Mouse (Mus musculus): ENCODE data around the gene E330017A01Rik. TPM values are rescaled to one million over a fixed set of nuclear protein-coding genes. Genes with fewer than 3 reads are reported as not detected.
"Not testable (repeated sequence)": the region's sequence is repeated elsewhere in the genome, so short reads cannot be mapped to it uniquely, and the experiment has no call there.

Gene E330017A01Rik
- total RNA-seq (2021): not detected
- long read RNA-seq, experiment 1: 0 reads
- long read RNA-seq, experiment 2: 0 reads

DNA sequence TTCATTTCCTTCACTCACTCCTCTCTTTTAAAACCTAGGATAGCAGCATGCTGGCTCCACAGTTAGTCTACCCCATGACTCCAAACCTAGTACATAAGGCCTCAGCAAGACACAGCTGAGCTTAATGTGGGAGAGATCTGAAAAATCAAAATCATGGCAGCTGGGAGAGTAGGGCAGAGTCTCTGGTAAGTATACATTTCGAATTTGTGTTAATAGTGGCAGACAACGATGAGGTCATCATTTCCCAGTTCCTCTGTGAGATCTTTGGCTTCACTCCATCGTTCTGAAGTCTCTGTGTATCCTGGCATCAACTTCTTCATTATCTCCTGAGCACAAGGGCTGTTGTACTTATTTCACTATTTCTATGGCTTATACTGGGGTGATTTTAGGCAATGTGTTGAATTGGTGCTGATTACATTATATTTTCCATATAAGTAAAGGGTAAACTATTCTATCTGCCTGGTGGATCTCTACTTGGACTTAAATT lies at the start of gene E330017A01Rik:
E330017A01Rik (minus strand) TSS at position 51 of the 487 bp plus-strand sequence.
- DNase-seq: no peak
- intact Hi-C loops (cut with DNase I): no loop called here

DNA sequence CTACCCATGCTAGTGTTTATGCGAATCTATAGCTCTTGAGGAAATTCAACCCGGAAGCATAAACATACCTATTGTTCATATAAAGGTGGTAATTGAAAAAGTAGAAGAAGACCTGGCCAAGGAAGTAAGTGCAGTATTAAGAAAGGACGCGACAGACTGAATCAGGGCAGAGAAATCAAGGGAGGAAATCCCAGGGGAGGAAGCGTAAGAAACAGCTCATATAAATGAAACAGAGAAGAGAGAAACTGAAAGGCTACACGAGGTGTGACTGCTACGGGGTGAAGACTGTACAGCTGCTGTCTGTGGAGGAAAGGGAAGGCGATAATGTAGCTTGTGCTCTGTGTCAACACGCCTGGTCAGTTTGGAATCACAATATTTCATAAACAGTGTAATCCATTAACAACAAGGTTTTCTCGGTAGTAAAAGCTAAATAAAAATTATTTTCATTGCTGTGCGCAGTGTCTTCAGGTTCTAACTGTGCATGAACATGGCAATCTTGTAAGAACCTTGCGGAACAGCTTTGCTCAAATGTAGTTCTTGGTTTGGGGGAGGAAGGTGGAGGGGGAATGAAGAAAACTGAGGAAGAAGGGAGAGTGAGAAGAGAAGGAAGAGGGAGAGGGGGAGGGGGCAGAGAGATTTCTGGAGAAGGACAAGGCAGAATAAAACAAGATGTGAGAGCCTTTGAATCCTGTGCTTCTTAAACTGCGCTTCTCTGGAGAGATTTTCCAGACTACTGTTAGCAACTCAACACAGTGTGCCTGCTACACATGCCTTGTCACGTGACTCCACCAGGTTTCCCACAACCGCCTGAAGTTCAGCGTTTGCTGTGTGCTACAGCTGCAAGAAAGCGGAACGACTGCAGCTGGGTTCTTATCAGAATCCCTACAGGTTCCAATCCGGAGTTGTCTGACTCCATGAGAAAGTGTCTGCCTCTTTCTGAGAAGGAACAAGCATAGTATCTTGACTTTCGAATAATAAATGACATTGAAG lies 47.3 kb upstream of the E330017A01Rik start:
- peak; percentile 10 to 21 for DNase-seq
- intact Hi-C loops (cut with DNase I): no loop called here

DNA sequence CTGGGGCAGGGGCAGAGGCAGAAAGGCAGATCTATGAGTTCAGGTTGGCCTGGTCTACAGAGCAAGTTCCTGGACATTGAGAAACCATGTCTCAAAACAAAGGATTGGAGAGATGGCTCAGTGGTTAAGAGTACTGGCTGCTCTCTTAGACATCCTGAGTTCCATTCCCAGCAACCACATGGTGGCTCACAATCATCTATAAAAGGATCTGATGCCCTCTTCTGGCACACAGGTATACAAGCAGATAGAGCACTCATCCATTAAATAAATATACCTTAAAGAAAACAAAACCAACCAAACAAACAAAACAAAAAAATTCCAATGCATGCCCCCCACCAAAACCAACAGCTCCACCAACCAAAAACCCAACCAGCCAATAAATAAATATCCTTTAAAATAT lies 46.0 kb upstream of the E330017A01Rik start:
- intact Hi-C loops (cut with DNase I): loop anchor here (5.0 kb wide), 1 partner anchor 68 kb away; no protein-coding TSS in a partner anchor

DNA sequence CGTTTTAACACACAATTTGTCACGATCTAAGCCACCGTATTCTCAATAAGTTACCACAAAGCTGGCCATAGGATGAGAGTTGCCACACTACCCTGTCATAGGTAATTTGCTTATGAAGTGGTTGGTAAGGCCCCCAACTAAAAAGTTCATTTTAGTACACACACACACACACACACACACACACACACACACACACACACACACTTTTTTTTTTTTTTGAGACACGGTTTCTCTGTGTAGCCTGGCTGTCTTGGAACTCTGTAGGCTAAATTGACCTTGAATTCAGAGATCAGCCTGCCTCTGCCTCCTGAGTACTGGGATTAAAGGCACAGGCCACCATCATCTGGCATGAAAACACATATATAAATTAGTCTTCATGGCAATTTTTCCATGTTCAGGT lies 45.4 kb upstream of the E330017A01Rik start:
- DNase-seq: no peak
- intact Hi-C loops (cut with DNase I): loop anchor here (5.0 kb wide), 1 partner anchor 68 kb away; no protein-coding TSS in a partner anchor

More for the DNA sequence above, 46.0 kb upstream of the E330017A01Rik start:
- no peak for DNase-seq

DNA sequence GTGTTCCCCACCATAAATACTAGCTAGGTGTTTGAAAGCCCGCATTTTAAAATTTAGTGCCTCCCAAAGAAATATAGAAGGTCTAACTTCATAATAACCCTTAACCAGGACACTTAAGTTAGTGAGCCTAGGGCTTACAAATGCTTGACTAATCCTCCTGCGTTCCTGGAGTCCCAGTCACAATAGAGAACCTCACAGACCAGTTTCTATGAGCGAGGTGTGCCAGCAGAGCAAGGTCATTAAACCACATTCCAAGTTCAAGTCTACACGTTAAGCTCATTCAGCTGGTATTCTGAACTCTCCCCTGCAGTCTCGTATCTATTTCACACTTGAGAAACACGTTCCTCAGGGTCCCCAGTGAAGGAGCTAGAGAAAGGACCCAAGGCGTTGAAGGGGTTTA lies 44.3 kb upstream of the E330017A01Rik start:
- DNase-seq: no peak
- intact Hi-C loops (cut with DNase I): loop anchor here (5.0 kb wide), 1 partner anchor 69 kb away; no protein-coding TSS in a partner anchor

DNA sequence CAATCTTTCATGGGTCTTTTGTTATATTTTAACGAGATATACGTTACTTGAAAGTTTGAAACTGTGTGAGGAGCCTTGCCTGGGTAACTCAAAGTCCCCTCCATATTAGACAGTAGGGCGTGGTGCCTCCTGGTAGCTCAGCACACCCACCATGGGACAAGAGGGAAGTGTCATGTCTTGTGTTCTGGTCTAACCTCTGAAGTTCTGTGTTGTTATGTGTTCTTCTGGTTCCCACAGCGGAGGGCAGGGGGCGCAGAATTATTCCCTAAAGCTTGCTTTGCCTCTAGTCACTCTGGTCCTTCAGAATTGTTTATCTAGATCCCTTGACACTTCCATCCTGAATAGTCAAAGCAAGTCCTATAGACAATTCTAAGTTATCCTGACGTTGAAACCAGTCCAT lies 43.5 kb upstream of the E330017A01Rik start:
- intact Hi-C loops (cut with DNase I): loop anchor here (5.0 kb wide), 1 partner anchor 70 kb away; no protein-coding TSS in a partner anchor
- DNase-seq: no peak

DNA sequence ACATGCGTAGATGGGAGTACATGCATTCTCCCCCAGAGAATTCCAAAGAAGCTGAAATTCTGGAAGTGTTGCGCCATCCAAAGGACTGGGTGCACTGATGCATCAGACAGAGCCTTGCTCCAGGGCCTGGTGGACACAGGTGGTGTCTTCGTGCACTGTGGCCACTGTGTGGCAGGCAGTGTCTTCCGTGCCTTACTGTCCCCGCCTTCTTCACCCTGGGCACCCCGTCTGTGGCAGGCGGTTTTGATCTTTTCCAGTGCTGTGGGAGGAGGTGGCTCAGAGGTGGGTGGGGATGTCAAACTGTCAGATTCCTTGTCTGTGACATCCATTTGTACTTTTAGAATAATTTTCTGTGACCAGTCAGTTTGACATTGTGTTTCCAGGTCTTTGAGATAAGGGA lies 40.1 kb upstream of the E330017A01Rik start:
- intact Hi-C loops (cut with DNase I): no loop called here
- no peak for DNase-seq

DNA sequence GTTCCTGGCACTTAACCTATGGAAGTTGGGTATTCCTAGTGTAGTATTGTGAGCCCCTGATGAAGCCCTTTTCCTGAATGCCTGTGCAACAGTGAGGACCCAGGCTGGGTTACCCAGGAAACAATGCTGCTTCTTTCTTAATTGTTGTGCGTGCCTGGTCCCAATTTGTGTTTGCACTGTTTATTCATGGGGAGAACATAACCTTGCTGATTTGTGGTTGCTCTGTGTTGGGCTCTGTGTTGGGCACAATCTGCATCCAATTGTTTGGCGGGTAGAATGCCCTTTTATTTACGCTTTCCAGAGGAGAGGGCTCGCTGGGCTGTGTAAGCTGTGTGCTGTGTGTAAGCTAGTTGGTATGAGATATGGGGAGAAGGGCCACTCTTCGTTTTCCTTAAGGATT lies 39.0 kb upstream of the E330017A01Rik start:
- no peak for DNase-seq
- intact Hi-C loops (cut with DNase I): no loop called here

DNA sequence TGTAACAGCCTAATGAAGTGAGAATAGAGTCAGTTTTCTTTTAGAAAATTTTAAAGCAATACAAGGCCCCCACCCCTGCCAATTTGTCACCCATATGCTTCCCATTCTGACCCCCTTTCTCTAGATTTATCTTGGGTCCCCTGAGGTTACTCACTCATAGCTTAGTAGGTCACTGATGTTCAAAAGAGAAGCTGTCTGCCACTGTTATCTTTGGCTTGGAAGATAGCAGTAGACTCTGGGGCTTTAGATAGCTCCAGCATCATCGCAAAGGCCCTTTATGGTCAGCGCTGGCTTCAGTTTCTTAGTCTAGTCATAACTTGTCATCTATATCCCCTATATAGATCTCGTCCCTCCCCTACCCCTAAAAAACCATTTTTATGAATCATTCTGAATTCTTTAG lies 38.1 kb upstream of the E330017A01Rik start:
- no peak for DNase-seq
- intact Hi-C loops (cut with DNase I): no loop called here

DNA sequence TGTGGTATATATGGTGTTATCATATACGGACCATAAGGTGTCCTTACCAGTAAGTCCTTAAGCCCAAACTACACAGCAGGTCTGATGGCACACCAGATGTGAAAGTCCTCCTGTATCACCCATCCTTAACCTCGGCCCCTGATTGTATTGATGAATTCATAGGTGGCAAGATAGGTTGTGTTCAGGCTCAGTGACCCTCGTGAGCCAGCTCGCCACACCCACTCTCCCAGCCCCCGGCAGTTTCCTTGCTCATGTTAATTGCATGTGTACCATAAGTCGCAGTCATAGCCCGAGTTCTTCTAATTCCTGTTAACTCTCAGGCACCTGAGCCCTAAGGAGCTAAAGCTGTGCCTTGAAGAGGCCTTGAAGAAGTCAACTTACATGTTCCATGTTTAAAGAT lies 37.6 kb upstream of the E330017A01Rik start:
- no peak for DNase-seq
- intact Hi-C loops (cut with DNase I): no loop called here

DNA sequence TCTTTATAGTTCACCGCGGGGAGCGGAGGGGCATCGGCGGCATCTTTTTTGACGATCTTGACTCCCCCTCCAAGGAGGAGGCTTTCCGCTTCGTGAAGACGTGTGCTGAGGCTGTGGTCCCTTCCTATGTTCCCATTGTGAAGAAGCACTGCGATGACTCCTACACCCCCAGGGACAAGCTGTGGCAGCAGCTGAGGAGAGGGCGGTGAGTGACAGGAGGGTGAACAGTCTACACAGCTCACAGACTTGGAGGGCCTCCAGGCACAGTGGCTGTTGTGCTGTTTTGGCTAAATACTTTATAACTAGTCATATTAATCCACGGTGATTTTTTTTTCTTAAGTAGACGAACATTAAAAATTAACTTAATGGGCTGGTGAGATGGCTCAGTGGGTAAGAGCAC lies 36.7 kb upstream of the E330017A01Rik start:
- intact Hi-C loops (cut with DNase I): no loop called here

DNA sequence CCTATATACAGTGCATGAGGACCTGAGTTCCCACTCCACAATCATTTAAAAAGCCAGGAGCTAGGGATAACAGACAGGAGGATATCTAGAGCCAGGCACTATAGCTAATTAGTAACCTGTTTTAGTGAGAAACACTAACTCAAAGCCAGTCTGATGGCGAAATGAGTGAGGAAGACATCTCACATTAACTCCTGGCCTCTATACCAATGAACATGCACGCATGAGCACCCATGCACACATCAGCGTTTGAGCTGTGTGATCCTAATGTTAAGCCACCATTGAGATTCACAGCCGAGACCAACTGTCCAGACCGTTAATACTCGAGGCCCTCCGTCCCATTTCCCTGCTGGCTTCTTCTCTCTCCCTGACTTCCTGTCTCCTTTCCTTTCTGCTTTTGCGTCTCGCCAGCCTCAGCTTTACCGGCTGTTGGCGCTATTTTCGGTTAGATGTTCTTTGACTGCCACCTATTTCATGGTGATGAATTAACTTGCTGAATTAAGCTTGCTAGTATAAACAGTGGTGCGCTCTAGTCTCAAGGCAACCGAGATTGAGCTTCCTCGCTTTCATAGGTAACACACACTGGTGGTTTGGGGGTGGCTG lies 35.4 kb upstream of the E330017A01Rik start:
- intact Hi-C loops (cut with DNase I): no loop called here
- no peak for DNase-seq

More for the DNA sequence above, 36.7 kb upstream of the E330017A01Rik start:
- no peak for DNase-seq

DNA sequence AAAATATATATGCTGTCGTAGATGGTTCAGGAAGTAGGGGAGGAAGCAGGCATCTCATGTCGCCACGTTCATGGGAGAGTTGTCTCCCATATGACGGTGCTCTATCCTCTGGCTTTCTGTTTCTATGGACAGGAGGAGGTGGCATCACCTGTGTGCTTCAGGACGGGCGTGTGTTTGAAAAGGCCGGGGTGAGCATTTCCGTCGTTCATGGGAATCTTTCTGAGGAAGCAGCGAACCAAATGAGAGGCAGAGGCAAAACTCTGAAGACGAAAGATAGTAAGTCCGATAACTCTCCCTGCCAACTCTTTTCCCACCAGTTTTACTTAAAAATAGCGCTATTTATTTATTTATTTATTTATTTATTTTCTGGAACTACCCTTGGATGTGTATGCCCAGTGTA lies 33.9 kb upstream of the E330017A01Rik start:
- DNase-seq: no peak
- intact Hi-C loops (cut with DNase I): no loop called here

DNA sequence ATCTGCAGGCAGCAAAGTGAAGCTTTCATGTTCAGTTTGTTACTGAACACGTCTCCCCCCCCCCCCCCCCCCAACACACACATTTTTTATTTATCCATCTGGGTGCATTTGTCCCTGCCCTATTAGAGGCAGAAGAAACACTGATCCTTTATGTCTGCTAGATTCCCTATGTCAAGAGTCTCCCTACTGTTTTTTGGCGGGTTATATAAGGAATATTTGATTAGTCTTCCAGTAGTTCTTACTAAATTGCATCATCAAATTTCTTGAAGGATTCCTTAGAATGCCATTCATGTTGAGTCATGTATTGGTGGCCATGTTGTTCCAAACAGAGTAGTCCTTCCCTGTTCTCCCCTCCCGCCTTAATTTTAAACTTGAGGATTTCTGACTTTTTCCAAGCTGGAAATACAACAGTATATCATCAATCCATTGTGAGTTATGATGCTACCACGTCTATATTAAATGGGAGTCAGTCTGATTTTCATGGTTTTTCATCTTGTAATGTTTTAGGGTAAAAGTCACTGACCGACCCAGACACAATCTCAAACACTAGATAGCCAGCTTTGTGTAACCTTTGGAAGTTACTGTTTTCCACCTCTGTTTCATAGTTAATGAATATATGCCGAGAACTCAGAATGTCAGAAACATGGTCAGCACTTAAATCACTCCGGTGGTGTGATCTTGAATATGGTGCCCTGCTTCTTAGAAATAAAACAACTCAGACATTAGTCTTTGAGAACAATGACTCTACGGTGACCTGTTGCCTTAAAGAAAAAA lies 32.9 kb upstream of the E330017A01Rik start:
- intact Hi-C loops (cut with DNase I): loop anchor here (2.0 kb wide), 1 partner anchor 57 kb away; no protein-coding TSS in a partner anchor
- no peak for DNase-seq

DNA sequence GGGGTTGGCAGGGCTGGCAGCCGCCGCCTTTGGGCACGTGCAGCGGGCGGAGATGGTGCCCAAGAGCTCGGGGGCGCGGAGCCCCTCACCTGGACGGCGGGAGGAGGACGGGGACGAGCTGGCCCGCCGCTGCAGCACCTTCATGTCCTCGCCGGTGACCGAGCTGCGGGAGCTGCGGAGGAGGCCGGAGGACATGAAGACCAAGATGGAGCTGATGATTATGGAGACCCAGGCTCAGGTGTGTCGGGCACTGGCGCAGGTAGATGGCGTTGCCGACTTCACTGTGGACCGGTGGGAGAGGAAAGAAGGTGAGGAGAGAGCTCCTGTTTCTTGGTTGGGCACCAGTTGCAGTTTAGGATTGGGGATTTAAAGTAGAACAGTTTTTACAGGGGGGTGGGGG lies 32.1 kb upstream of the E330017A01Rik start:
- intact Hi-C loops (cut with DNase I): loop anchor here (2.0 kb wide), 1 partner anchor 58 kb away; no protein-coding TSS in a partner anchor
- DNase-seq: no peak

DNA sequence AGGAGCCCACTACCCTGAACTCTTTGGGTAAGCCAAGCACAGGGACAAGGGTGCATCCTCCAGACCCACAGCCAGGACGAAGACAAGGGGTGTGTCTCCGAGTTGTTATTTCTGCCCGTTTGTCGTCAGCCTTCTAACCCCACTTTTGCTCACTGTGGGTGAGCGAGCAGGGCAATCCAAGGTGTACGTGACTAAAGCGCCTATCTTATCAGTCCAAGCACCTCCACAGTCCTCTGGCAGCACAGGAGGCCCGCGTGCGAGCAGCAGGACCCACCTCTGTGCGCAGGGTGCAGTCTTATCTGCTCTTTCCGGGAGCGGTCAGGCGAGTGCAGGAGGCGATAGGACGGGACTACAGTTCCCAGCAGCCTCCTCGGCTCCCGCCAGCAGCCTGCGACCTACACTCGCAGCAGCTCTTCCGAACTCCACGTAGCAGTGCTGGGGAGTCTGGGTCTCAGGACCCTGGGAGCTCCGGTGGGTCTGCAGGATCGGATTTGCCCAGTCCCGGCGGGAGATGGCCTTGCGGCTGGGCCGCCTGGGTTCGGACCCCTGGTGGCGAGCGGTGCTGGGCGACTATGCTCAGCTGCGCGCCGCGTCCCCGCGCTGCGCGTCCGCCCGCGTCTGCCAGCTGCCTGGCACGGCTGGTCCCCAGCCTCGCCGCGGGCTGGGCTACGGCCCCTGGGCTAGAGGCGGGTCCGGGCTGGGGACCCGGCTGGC lies 31.5 kb upstream of the E330017A01Rik start, which contains the start of gene Cpox:
Cpox (plus strand) TSS at position 376 of the 714 bp plus-strand sequence.
- peak; percentile 79 to 80 for DNase-seq
- intact Hi-C loops (cut with DNase I): loop anchor here (2.0 to 10.0 kb wide), 2 partner anchors 59 to 375 kb away; no protein-coding TSS in a partner anchor

DNA sequence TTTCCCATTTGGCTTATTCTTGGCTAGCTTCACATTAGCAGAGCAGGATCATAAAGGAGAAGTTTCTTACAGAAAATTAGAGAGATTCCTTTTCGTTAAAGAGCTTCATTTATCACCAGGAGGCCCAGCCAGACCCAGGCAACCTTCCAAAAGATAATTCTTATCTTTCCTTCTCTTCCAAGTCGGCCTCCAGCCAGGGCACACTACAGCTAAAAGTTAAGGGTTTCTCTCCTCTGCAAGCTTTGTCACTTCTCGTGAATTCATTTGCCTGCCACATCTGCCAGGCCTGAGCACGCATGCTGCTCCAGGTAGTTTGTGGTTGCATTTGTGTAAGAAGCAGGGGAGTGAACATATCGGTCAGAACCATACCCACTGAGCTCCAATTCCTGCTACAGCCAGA lies 30.7 kb upstream of the E330017A01Rik start:
- DNase-seq: peak in 1 of 2 experiments; percentile 8
- intact Hi-C loops (cut with DNase I): loop anchor here (10.0 kb wide), 1 partner anchor 374 kb away; no protein-coding TSS in a partner anchor

DNA sequence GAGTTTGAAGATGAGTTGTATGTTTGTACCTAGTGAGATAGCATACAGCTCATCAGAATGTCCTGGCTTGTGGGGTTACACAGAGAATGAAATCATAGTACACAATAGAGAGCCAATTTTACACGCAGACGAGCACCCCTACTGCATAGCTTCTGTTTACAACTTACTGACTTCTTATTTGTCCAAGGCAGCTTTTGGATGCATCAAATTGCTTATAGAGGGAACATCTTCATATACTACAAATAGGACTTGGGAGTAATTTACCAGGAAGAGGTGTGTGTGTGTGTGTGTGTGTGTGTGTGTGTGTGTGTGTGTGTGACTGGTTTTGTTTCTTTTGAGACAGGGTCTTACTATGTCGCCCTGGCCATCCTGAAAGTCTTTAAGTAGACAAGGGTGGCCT lies 30.0 kb upstream of the E330017A01Rik start:
- DNase-seq: no peak
- intact Hi-C loops (cut with DNase I): loop anchor here (10.0 kb wide), 1 partner anchor 374 kb away; no protein-coding TSS in a partner anchor

DNA sequence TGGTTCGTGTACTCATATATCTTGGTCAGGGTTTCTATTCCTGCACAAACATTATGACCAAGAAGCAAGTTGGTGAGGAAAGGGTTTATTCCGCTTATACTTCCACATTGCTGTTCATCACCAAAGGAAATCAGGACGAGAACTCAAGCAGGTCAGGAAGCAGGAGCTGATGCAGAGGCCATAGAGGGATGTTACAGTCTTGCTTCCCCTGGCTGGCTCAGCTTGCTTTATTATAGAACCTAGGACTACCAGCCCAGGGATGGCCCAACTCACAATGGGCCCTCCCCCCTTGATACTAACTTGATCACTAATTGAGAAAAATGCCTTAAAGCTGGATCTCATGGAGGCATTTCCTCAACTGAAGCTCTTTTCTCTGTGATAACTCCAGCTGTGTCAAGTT lies 28.1 kb upstream of the E330017A01Rik start:
- not testable (repeated sequence) for DNase-seq
- intact Hi-C loops (cut with DNase I): loop anchor here (10.0 kb wide), 1 partner anchor 372 kb away; no protein-coding TSS in a partner anchor

Measured in heart, postnatal 14 days (tissue).